Mouse (Mus musculus) ovary, postnatal 10 days (tissue): ENCODE results near the gene Pole.

Experiments
- DNase-seq: peaks from one replicate; pipeline ENCODE4 v3.0.0; 2022; ENCODE audit warnings: low spot score

Pole gene

GRCm38 (mm10) chr5:110344524-110344923, 58.4 kb downstream of the Pole start, which contains the start of gene Lrcol1:
Gene Lrcol1 (plus strand): TSS chr5:110344730.
- DNase-seq: no peak

GRCm38 (mm10) chr5:110345553-110345952, 59.4 kb downstream of the Pole start:
- no peak for DNase-seq

- no peak for DNase-seq
Observed at GRCm38 (mm10) chr5:110347006-110347405, 60.9 kb downstream of the Pole start.

- DNase-seq: no peak
Observed at GRCm38 (mm10) chr5:110354716-110355115, 68.6 kb downstream of the Pole start.

- peak; percentile 68 for DNase-seq
Observed at GRCm38 (mm10) chr5:110357531-110358179, 71.5 kb downstream of the Pole start.

- no peak for DNase-seq
Observed at GRCm38 (mm10) chr5:110361465-110361864, 75.4 kb downstream of the Pole start.

GRCm38 (mm10) chr5:110362813-110363178, 76.7 kb downstream of the Pole start:
- no peak for DNase-seq

GRCm38 (mm10) chr5:110363179-110363821, 77.2 kb downstream of the Pole start:
- DNase-seq: peak; percentile 50

GRCm38 (mm10) chr5:110363822-110364545, 77.9 kb downstream of the Pole start:
- no peak for DNase-seq

GRCm38 (mm10) chr5:110376802-110377433, 90.8 kb downstream of the Pole start:
- no peak for DNase-seq

GRCm38 (mm10) chr5:110378181-110378583, 92.1 kb downstream of the Pole start:
- no peak for DNase-seq

GRCm38 (mm10) chr5:110379086-110379485, 93.0 kb downstream of the Pole start:
- DNase-seq: no peak

- no peak for DNase-seq
Observed at GRCm38 (mm10) chr5:110379823-110380222, 93.7 kb downstream of the Pole start.

- no peak for DNase-seq
Observed at GRCm38 (mm10) chr5:110384491-110384890, 98.4 kb downstream of the Pole start.

GRCm38 (mm10) chr5:110385263-110385662, 99.2 kb downstream of the Pole start:
- no peak for DNase-seq

- peak; percentile 46 for DNase-seq
Observed at GRCm38 (mm10) chr5:110386371-110387330, 100.5 kb downstream of the Pole start.
